Mouse (Mus musculus) left cerebral cortex, postnatal 25 days (tissue): ENCODE measurements around the gene Ffar3. TPM values are rescaled to one million over a fixed set of nuclear protein-coding genes. Genes with fewer than 3 reads are reported as not detected.

Experiments
- DNase-seq, 2 experiments: peaks; one replicate each; pipeline ENCODE4 v3.0.0; 2022; ENCODE audit warnings: low spot score in 2 of 2, mixed read lengths in 1 of 2
- intact Hi-C: fragments of 180-260 bp; cut with DNase I; formaldehyde crosslinking; loops from one replicate; pipeline ENCODE4 v1.15.1; 2025
- total RNA-seq, 2 experiments: library from RNA; stranded (reverse); gene quantifications; 2 replicates each; pipeline ENCODE4 v1.2.3; 2021

Gene Ffar3
- not detected for total RNA-seq

DNA sequence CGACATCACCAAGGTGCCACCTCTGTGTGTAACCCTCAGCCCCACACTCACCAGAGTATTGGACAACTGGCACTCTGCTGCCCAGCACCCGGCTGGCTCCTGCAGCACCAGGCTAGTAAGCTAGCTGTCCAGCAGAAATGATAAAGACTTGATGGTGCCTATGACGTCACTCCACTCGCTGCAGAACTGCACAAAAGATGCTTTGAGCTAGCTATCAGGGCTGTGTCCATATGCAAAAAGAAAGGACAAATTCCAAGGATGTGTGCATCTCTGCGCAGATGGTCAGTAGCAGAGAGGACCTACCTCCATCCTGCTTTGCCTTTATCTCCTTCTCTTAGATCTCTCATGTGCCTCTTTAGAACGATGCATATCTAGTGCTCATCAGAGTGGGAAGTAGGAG is at the start of gene Ffar3:
Gene Ffar3 (minus strand): TSS at position 101 of the 400 bp plus-strand sequence.
- intact Hi-C loops, result loop anchor here (5.0 kb wide), 4 partner anchors 49 to 269 kb away; partner anchors contain the start of genes Dmkn and Kmt2b
- DNase-seq, result no peak

DNA sequence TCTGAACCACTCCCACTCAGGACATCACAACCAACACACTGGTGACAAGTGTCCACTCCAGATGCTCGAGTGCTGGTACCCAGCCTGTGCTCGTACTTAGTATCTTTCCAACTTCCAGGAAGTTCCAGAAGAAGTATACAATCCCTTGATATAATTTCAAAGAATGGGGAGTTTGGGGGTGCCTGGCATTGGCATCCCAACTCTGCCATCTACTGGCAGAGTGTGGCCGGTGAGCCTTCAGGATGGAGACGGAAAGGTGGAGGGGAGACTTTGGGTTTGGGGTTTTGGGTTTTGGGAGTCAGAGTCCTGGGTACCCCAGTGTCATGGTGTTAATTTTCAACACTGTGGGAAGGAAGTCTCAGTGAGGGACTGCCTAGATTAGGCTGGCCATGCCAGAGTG is 48.1 kb upstream of the Ffar3 start:
- intact Hi-C loops, result no loop called here

DNA sequence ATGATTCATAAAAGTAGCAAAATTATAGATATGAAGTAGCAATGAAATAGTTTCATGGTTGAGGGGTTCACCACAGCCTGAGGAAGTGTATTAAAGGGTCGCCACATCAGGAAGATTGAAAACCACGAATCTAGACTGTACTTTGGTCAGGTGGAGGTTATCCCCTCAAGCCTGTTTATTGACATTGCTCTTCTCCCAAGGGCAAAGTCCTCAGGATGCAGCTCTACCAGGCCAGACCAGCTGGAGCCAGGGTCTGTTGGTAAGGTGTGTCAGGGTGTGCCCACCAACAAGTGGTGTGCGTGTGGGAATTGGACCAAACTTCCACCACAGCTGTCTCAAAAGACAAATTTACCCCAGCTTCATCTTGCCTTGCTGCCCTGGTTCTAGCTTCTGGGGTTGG is 39.2 kb upstream of the Ffar3 start:
- intact Hi-C loops, result no loop called here
- DNase-seq, result no peak

More for the DNA sequence above, 48.1 kb upstream of the Ffar3 start:
- DNase-seq, result peak; percentile 36 to 44

DNA sequence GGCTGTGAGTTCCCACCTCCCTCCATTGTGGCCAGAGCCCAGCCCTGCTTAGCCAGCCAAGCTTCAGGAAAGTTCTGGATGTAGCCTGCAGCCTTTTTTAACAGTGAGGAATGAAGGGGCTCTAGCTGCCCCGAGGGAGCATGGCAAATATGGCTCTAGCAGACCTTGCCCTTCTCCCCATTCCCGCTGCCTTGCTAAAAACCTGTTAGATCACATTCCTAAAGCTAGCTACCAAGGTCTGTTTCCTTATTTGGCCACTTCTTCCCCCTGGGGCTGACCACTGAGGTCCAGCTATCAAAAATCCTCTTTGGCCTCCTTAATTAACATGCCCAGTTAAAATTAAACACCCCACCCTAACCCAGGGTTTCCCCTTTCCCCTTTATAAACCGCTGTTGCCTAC is 36.5 kb upstream of the Ffar3 start:
- no peak for DNase-seq
- intact Hi-C loops, result no loop called here

DNA sequence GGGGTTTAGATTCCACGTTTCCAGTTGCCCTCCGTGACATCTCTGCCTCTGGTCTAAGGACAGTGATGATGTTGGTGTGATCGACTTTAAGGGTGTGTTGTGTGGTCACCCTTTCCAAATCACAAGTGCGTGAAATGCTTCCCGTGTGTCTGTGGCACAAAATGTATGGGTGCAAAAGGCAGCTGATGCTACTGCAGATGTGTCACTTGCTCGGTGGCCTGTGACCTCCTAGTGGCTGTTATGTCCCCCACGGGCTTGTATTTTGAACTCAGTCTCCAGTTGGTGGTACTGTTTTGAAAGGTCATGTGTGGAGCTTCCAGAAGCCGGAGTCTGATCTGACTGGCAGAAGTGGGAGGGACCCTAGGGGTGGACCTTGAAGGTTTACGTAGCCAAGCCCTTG is 35.8 kb upstream of the Ffar3 start:
- intact Hi-C loops, result no loop called here
- no peak for DNase-seq

DNA sequence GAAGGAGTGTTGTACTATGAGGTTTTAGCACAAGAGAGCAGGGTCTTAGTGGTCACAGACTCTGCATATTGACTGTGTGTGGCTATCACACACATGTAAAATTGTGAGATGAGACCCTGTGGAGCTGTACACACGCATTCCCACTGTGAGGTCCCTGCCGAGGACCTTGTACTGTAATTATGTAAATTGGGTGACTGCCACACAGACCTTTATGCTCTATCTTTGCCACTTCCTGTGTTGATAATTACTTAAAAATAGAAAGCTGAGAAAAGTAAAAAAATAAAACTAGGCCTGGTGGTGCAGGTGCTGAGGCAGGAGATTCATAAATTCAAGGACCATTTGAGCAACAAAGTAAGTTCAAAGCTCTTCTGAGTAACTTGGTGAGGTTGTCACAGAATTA is 34.7 kb upstream of the Ffar3 start:
- no peak for DNase-seq
- intact Hi-C loops, result no loop called here

DNA sequence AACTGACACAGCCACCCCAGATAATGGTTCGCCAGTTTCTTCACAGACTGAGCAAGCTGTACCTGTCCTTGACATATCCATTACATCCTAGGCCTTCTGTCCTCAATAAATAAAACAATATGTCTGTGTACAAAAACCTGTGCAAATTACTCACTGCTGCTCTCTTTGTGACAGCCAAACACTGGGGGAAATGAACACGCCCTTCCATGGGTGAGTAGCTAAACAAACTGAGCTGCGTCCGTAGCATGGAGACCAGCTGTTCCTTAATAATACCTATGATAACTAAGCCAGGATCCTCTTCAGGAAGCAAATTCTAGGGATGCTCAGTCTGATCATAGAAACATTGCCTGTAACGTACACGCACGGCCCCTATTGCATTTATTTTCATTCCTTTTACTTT is 32.8 kb upstream of the Ffar3 start:
- intact Hi-C loops, result no loop called here
- no peak for DNase-seq

DNA sequence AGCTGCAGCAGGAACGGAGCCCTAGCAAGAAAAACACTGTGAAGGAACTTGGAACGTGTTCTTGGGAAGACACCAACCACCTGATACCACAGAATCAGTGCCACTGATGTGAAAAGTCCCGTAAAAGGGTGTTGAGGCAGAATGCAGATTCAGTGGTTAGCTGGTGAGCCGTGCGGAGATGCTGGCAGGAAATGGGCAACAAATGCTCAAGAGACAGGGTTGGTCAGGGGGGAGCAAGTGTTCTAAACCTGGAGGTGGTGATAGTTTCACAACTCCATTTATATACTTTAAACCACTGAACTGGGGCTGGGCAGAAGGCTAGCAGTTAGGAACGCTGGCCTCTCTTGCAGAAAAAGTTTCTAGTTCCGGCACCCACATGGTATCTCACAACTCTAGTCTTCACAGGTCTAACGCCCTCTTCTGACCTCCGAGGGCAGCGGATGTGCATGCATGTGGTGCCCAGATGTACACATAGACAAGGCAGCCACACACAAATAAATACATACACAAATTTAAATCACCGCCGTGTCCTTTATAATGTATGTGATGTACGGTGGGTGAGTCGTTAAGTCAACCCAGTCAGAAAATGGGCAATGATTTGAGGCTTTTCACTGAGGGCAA is 31.7 kb upstream of the Ffar3 start:
- intact Hi-C loops, result no loop called here
- peak in 1 of 2 experiments; percentile 20 for DNase-seq

DNA sequence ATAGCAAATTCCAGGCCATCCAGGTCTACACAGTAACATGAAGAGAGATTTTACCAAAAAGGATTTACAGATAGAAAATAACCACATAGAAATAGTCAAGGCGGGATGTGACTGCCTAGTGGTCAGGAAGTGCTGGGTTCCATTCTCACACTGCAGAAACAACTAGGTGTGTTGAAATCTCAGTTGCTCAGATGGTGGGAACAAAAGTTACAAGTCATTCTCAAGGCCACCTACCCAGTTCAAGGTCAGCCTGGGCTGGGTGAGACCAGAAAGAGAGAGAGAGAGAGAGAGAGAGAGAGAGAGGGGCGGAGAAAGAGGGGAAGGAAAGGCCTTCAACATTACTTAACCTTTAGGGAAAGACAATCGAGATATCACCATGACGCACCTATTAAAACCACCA is 30.9 kb upstream of the Ffar3 start:
- intact Hi-C loops, result no loop called here
- DNase-seq, result no peak

DNA sequence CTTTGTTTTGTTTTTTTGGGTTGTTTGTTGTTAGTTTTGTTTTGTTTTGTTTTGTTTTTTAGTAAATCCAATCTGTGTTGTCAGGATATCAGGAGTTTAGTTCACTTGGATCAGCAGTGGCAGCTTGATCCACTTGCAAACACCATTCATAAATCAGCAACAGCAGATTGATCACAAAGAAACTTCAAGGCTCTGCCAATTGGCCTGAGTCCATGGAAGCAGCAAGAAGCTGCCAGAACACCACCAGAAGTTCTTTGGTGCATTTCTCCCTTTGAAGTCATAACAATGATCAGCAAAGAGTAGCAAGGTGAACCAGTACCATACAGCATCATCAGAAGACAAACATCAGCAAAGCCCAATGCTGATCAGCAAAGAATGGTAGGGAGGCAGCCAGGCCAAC is 28.1 kb upstream of the Ffar3 start:
- intact Hi-C loops, result no loop called here

DNA sequence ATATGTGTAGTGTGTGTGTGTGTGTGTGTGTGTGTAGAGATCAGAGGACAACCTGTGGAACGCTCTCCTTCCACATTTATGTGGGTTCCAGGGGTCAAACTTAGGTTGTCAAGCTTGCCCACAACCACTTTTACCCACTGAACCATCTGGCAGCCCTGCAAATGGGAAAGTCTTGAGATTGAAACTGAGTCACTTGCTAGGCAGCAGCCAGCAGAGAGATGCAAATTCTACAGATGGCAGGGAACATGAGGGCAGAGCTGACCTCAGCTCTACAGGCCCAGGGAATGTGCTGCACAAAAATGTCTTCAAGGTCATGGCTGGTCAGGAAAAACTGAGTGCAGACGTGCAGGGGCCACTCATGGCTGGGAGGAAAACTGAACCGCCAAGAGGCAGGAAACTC is 25.4 kb upstream of the Ffar3 start:
- no peak for DNase-seq
- intact Hi-C loops, result no loop called here

More for the DNA sequence above, 28.1 kb upstream of the Ffar3 start:
- no peak for DNase-seq

DNA sequence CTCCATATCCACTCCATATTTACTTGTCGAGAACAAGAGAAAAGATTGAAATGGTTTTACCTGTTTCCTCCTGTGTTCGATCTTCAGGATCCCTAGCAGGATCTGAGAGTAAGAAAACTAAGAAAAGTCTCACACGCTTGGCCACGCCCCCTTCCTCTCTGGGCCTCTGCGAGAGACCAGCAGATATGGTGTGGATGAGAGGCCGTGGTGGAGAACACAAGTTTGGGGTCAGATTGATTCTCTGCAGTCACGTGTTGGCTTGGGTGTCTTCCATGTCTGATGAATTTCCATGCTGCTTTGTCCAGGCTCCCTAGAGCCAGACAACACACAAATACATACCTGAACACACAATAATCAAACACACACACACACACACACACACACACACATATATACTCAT is 24.2 kb upstream of the Ffar3 start, which contains the start of gene Cd22:
Gene Cd22 (minus strand): TSS at position 167 of the 400 bp plus-strand sequence.
- no peak for DNase-seq
- intact Hi-C loops, result no loop called here

DNA sequence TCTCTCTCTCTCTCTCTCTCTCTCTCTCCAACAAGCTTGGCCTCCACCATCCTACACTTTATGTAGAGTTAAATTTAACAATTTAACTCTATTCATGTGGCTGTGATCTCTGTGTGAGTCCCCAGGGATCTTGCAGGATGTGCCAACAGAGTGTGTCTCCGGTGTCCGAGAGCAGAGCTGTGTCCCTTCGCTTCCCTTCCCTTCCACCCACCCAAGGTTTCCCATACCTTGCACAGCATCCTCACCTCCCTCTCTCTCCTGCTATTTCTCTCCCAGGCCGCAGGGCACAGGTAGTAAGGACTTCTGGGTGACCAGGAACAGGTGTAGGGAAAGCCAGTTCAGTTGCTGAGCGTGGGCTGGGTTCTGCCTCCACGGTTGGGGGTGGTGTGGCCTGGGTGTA is 23.0 kb upstream of the Ffar3 start:
- DNase-seq, result no peak
- intact Hi-C loops, result no loop called here

DNA sequence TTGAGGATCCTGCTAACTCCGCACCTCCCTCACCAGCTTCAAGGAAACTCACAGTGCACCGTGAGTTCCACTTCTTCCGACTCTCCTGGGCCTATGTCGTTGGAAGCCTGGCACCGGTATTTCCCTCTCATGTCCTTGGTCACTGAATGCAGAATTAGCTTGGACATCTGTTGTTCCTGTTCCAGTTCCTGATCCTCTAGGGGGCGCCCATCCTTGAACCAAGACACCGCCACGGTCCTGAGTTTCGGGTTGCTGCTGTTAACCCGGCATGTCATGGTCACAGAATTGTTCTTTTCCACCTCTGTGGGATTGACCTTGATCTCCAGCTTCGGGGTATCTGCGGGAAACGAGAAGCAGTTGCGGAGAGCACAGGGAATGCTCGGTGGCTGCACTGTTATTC is 17.1 kb upstream of the Ffar3 start:
- peak; percentile 55 to 65 for DNase-seq
- intact Hi-C loops, result loop anchor here (5.0 kb wide), 1 partner anchor 79 kb away; no protein-coding TSS in a partner anchor

DNA sequence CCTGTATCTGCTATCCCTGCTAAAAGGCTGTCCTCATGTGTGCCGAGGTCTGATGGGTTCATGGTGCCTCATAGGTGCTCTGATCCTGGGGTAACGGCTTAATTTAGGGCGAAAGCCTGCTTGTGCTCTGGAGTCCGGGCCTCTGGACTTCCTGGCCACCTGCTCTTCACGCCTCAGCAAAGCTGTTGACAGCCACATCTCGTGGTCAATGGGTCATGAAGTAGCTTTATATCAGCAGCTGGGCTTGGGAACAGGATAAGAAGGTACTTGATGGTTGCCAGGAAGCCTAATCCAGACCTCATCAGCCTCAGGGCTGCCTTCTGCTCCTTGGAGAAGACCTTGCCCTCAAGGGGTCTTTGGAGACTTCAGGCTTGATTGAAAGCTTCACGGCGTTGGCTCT is 7.4 kb upstream of the Ffar3 start:
- intact Hi-C loops, result loop anchor here (5.0 kb wide), 1 partner anchor 181 kb away; no protein-coding TSS in a partner anchor
- no peak for DNase-seq

DNA sequence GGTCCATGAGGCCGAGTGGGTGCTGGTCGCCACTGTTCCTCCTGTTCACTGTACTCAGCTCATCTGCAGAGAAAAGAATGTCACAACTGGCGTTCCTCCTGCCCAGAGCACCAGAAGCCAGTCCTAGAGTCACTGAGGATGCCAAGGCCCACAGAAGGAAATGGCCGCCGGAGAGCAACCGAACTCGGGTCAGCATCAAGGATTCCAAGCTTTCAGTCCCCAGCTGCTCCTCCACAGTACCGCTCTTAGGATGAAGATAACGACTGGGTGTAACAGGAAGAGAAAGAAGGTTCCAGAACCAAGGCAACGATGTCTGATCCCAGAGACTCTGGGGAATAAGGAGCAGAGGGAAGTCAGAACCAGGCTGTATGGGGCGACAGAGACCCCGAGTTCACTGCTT is 5.5 kb upstream of the Ffar3 start, which contains the start of gene Ffar1:
Gene Ffar1 (minus strand): TSS at position 101 of the 400 bp plus-strand sequence.
- no peak for DNase-seq
- intact Hi-C loops, result loop anchor here (5.0 kb wide), 1 partner anchor 179 kb away; no protein-coding TSS in a partner anchor

DNA sequence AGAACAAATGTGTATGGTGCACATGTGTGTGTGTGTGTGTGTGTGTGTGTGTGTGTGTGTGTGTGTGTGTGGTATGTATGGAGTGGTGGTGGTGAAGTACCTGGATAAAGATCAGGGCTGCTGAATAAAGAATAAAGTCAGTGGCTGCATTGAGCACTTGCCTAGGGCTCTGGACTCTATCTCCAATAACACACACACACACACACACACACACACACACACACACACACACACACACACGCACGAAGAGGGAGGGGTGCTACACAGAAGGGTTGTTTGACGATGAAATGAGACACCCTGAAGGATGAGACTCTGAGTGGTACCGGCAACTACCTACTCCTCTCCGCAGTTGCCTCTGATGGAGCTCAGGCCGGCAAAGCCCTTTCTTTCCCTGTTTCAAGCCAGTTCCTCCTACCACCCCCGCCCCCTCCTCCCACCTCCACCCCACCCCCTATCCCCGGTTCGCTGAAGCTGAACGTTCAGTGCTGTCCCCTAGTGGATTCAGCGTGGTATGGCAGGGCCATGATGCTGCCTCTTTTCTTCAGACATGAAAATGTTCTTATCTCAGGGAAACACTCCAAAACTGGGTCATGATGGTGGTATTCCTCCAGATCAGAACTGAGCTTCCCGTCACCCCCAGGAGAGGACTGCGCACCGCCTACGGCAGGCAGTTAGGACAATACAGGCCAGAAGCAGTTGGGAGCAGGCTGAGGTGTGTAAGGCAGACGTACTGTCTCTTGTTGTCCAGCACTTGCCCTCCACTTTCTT is 3.8 kb upstream of the Ffar3 start:
- DNase-seq, result peak; percentile 58
- intact Hi-C loops, result loop anchor here (2.0 to 5.0 kb wide), 6 partner anchors 53 to 273 kb away; partner anchors contain the start of genes Dmkn, Kmt2b and Tmem147

DNA sequence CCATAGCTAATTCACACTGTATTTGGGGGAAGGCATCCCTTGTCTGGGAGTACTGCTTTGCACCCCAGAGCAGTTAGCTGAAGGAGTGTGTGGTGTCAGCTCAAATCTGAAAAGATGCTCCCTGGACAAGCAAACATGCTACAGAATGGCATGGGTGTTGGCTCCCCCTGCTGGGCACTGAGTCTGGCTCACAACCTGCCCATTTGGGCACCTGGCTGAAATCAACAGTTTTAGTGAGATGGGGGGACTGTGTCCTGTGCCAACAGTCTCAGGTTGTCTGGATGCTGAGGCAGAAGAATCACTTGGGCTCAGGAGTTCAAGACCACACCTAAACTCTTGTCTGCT is 3.3 kb upstream of the Ffar3 start:
- DNase-seq, result peak; percentile 76 to 85
- intact Hi-C loops, result loop anchor here (2.0 to 5.0 kb wide), 5 partner anchors 52 to 272 kb away; partner anchors contain the start of genes Dmkn, Kmt2b and Tmem147

DNA sequence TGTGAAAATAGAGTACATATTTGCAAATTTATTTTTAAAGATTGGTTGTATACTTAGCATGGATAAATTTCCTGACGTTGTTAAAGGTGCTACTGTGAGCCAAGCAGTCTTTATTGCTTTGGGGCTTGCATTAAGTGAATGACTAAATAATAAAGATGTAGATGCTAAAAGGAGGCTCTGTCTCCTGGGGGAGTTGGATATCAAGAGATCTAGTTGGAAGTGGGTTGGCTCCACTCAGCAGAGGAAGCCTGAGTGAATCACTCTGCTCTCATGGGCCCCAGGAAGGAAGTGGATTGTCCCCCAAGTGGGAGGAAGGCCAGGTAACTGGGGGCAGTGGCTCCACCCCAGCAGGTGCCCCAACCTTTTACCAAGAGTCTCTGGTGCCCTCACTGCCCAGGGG is 1.8 kb upstream of the Ffar3 start:
- intact Hi-C loops, result loop anchor here (2.0 to 5.0 kb wide), 5 partner anchors 50 to 270 kb away; partner anchors contain the start of genes Dmkn, Kmt2b and Tmem147

DNA sequence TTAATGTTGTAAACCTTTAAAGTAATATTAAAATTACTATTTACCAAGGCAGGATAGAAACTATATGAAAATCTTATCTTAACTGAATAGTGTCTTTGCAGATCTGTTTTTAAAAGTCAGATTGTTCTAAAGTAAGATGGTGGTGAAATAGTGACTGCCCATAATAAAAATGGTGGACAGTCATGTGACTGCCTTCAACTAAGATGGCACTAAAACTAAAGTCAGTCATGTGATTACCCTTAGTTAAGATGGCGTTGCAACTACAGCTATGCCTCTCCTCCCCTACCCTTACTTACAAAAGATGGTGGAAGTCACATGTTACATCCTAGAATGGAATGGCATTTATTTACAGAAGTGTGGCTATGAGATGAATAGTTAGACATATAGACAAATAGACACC is 4.6 kb downstream of the Ffar3 start:
- no peak for DNase-seq
- intact Hi-C loops, result no loop called here

More for the DNA sequence above, 1.8 kb upstream of the Ffar3 start:
- DNase-seq, result no peak

DNA sequence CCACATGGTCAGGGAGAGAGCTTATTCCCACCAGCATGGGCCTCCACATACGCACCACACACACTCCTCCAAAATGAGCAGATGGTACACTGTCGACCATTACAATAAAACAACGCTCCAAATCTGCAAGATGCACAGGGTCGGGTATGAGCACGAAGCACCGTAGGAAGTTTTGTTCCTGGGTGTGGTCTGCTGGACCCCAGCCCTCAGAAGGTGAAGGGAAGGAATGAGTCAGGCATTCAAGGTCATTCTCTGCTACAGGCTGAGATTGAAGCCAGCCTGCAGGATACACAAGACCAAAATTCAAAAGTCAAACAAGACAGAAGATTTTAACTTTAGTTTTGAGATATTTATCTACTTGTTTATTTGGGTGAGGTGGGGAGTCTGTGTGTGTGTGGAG is 8.0 kb downstream of the Ffar3 start:
- DNase-seq, result no peak
- intact Hi-C loops, result no loop called here
